Mouse (Mus musculus) CD8-positive naive resting alpha-beta T cell, adult 57 days (primary cell): ENCODE results near the gene Krtap21-1. TPM values are rescaled to one million over a fixed set of nuclear protein-coding genes. Genes with fewer than 3 reads are reported as not detected.

Source experiments
- total RNA-seq: library from RNA; stranded (reverse); gene quantifications from one replicate; pipeline ENCODE4 v1.2.4, GENCODE M21; 2023

Krtap21-1 gene
- not detected for total RNA-seq

DNA sequence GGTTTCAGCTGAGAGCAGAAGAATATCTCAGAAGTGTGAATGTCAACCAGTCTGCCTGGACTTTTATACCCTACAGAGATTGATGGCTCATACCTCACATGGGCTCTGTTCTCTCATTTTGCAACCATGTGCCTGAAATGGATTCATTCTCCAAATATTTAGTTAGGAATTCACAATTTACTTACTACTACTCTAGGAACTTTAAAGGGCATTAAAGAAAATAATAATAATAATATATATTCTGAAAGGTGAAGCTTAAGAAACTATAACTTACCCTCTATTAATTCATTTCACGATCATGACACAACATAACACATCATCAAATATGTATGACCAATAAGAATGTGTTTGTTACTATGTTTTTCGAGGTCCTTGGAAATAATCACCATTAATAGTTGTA, at the start of gene Krtap21-1:
Gene Krtap21-1 (minus strand): TSS at position 101 of the 400 bp plus-strand sequence.

DNA sequence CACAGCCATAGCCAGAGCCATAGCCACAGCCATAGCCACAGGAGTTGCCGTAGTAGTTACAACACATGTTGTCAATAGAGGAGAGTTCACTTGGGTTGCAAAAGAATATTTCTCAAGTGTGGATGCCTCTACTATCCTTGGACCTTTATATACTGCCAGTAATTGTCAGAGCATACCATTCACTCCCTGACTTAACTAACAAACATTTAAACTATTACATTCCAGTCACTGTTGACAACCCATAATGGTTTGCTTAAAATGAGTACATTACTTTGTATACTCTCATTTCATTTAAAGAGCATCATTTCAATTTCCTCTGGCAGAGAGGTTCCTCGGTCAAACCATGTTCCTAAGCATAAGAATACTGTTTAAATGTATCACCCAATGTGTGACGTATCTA, 16.3 kb upstream of the Krtap21-1 start, which contains the start of gene Krtap6-2:
Gene Krtap6-2 (minus strand): TSS at position 101 of the 400 bp plus-strand sequence.

Other genes with a start within 250 kb of the Krtap21-1 start
- not detected for gene Gm9789, start 245.9 kb downstream of the Krtap21-1 start, total RNA-seq
- not detected for gene Gm7735, start 234.4 kb downstream of the Krtap21-1 start, total RNA-seq
- not detected for gene 1110057P08Rik, start 229.1 kb downstream of the Krtap21-1 start, total RNA-seq
- not detected for gene Krtap20-2, start 198.0 kb downstream of the Krtap21-1 start, total RNA-seq
- not detected for gene Krtap6-2, start 16.2 kb upstream of the Krtap21-1 start, total RNA-seq
- not detected for gene Krtap8-1, start 84.1 kb upstream of the Krtap21-1 start, total RNA-seq
- gene Krtap7-1, start 104.5 kb upstream of the Krtap21-1 start, total RNA-seq: not detected
- not detected for gene Krtap11-1, start 167.3 kb upstream of the Krtap21-1 start, total RNA-seq